Mouse (Mus musculus): ENCODE data around the gene Sugp1. TPM values are rescaled to one million over a fixed set of nuclear protein-coding genes. Genes with fewer than 3 reads are reported as not detected.
A peak's percentile ranks its signal among the peaks of the same experiment; 100 is the strongest.
"Not testable (repeated sequence)": the region's sequence is repeated elsewhere in the genome, so short reads cannot be mapped to it uniquely, and the experiment has no call there.

The Sugp1 gene
- 4.0 TPM in 2 replicates for polyA plus RNA-seq (2012)

DNA sequence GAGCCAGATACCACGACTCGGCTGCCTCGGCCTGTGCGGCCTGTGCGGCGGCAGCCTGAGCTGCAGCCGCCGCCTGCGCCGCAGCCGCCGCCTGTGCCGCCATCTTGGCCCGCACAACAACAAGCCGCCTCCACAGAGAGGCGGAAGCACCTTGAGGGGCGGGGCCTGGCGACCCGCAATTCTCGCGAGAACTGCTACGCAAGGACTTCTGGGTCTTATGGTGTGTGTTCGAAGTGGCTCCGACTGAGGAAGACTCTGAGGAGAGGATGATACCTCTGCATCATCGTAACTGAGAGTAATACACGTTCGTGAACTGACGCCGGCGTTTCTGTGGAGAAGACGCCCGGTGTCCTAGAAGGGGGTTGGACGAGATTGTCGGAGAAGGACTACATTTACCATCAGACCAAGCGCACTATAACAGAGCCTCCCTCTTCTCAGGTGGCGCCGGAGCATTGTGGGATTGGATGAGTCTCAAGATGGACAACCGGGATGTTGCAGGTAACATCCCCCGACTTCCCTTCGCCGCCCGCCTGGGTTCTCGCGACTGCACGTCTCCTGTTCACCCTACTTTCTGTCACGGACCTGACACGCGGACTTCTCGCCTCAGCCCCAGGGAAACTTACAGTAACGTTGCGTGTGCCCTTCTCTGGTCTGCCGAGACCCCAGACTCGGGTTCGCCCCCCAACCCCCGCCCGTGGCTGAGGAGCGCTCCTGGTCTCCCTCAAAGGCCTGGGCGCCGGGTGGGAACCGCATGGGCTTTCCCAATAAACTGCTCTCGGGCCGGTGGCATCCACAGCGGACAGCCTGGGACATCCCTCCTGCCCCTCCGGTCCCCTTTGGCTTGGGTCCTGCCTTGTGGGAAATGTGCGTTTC, at the start of gene Sugp1, which contains the start of gene Mau2:
Sugp1 (plus strand) TSS at position 231 of the 873 bp plus-strand sequence.
Mau2 (minus strand) TSS at position 152 of the 873 bp plus-strand sequence.
- Histone ChIP-seq H3K36me3 (ENCODE audit: control insufficient read depth) (peaks cover 24% of the 10 kb centered on the region), H3K27me3 (ENCODE audit: control insufficient read depth) (no peaks in the 10 kb centered on the region), H3K4me1 (ENCODE audit: control insufficient read depth) (peaks cover 55% of the 10 kb centered on the region), H3K9me3 (ENCODE audit: control insufficient read depth, low read length) (no peaks in the 10 kb centered on the region), H3K4me3 (replicated peaks) (peak within 1 kb of the TSS; percentile 80)
- no peak for TF ChIP-seq GATA1 (IDR thresholded peaks at IDR 0.05; ENCODE audit: low read length)
- no peak for TF ChIP-seq TAL1 (IDR thresholded peaks at IDR 0.05; ENCODE audit: low read length)

DNA sequence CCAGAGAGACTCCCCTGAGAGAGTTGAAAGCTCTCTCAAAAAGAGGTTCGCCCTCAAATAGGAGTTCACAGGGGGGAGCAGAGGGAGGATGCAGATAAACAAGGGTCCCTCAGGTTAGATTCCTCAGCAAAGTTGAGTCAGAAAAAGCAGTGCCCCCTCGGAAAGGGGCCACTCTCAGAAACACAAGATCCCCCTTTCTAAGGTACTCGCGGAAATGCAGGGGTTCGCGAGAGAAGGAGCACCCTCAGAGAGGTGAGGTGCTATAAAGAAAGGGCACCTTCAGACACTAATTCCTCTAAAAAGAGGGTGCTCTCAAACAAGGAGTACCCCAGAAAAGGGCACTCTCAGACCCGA, 47.2 kb upstream of the Sugp1 start:
- Histone ChIP-seq H3K36me3 (ENCODE audit: control insufficient read depth) (peaks cover 31% of the 10 kb centered on the region), H3K4me1 (ENCODE audit: control insufficient read depth) (peaks cover 49% of the 10 kb centered on the region), H3K27me3 (ENCODE audit: control insufficient read depth) (no peaks in the 10 kb centered on the region), H3K4me3 (replicated peaks) (peak overlapping the region; percentile 89), H3K9me3 (ENCODE audit: control insufficient read depth, low read length) (no peaks in the 10 kb centered on the region)
- TF ChIP-seq TAL1 (IDR thresholded peaks at IDR 0.05; ENCODE audit: low read length) (no peak), GATA1 (IDR thresholded peaks at IDR 0.05; ENCODE audit: low read length) (no peak)

DNA sequence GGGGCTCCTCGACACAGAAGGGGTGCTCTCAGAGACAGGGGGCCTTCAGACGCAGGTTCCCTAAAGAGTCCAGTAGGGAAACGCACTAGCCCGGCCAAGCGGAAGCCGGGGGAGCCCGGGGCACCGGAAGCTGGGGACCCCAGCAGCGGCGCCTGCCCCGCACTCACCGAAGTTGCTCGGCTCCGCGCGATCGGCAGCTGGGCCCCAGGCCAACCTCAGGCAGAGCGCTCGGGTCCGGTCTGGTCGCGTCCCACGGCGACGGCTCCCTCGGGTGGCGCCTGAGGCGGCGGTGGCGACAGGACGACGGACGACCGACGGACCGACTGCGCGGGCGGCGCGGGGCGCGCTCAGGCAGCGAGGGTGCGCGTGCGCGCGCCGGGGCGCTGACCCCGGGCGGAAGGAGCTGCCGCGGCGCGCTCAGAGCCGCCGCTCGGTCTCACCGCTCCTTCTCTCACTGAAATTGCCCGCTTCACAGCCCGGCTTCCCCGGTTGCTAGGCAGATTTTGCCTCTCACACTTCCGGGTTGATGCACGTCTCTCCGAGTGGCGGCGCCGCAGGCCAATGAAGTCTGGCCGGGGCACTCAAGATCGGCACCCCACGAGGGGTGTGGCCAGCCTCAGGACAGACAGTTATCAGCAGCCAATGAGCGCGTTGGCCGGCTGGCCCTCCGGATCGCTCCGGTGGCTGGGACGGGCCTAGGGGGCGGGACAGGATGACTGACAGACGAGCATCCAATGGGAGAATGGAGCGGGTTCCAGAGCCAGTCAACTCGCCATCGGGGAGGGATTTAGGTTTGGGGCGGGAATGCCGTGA, 46.6 kb upstream of the Sugp1 start, which contains the start of gene Gatad2a:
Gatad2a (minus strand) TSS at position 609 of the 813 bp plus-strand sequence.
- TF ChIP-seq GATA1 (IDR thresholded peaks at IDR 0.05; ENCODE audit: low read length) (no peak), TAL1 (IDR thresholded peaks at IDR 0.05; ENCODE audit: low read length) (no peak)
- Histone ChIP-seq H3K27me3 (ENCODE audit: control insufficient read depth) (no peaks in the 10 kb centered on the region), H3K36me3 (ENCODE audit: control insufficient read depth) (peaks cover 25% of the 10 kb centered on the region), H3K9me3 (ENCODE audit: control insufficient read depth, low read length) (no peaks in the 10 kb centered on the region), H3K4me3 (replicated peaks) (peak within 1 kb of the TSS; percentile 89), H3K4me1 (ENCODE audit: control insufficient read depth) (peaks cover 48% of the 10 kb centered on the region)

DNA sequence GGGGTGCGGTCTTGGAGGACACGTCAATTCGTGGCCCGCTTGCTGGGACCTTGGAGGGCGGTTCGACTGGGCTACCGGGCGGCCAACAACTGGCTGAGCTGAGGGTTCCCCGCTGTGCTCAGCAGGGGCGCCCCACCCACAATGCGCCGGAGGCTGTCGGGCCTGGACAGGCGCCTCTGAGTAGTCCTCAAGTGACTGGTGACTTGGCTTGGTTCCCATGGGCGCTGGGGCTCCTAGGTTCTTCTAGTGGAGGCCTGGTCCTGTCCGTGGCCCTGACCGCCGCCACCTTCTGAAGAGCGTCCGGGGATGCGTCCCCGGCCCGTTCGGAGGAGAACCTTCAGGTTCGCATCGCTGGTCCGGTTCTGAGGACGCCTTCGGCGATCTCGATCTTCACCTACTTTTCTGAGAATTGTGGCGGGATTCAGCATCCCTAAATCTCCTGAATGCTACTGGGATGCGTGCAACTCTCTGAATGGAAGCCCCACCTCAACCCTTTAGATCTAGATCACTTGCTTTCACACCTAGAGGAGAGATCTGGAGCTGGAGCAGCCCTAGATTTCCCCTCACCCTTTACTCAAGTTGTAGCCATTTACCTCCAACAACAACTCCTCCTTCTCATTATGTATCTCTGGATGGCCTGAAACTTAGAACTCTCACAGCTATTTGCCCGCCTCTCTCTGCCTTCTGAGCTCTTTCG, 45.9 kb upstream of the Sugp1 start:
- Histone ChIP-seq H3K4me1 (ENCODE audit: control insufficient read depth) (peaks cover 52% of the 10 kb centered on the region), H3K9me3 (ENCODE audit: control insufficient read depth, low read length) (no peaks in the 10 kb centered on the region), H3K36me3 (ENCODE audit: control insufficient read depth) (peaks cover 18% of the 10 kb centered on the region), H3K4me3 (replicated peaks) (peak overlapping the region; percentile 89), H3K27me3 (ENCODE audit: control insufficient read depth) (no peaks in the 10 kb centered on the region)
- TF ChIP-seq GATA1 (IDR thresholded peaks at IDR 0.05; ENCODE audit: low read length) (no peak), TAL1 (IDR thresholded peaks at IDR 0.05; ENCODE audit: low read length) (no peak)

DNA sequence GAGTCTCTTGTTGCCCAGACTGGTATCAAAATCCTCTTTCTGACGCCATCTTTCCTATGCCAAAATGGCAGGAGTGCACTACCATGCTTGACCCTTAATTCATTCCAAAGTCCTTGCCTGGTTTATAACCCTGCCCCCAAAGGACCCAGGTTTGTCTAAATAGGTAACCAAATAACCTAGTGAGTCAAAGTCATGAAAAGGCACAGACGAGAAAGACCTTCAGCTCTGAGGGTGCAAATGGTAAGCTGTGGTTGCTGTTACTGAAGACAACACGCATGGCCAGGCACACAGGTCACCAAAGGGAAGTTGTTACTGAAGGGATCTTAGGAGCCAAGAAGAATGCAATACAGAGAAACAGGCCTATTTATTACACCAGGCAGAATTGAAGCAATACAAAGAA, 43.9 kb upstream of the Sugp1 start:
- no peak for TF ChIP-seq GATA1 (IDR thresholded peaks at IDR 0.05; ENCODE audit: low read length)
- no peak for TF ChIP-seq TAL1 (IDR thresholded peaks at IDR 0.05; ENCODE audit: low read length)
- Histone ChIP-seq H3K36me3 (ENCODE audit: control insufficient read depth) (peaks cover 2% of the 10 kb centered on the region), H3K27me3 (ENCODE audit: control insufficient read depth) (no peaks in the 10 kb centered on the region), H3K4me1 (ENCODE audit: control insufficient read depth) (peaks cover 55% of the 10 kb centered on the region), H3K4me3 (replicated peaks) (no peak overlapping the region), H3K9me3 (ENCODE audit: control insufficient read depth, low read length) (no peaks in the 10 kb centered on the region)

DNA sequence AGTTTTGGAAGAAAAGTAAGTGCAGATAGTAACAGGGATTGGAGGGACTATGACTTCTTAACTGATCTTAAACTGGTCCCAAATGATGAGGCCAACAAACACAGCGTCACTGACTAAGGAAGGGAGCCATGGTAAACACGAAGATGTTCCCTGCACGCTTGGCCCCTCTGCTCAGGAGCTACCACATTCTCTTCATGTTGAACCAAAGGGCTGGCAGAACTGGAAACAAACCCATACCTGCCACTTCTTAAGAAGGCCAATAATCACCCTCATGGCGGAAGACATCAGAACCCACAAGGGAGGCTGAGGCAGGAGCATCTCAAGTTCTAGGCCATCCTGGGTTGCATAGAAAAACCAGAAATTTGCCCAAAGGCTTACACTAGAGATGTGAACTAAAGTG, 43.4 kb upstream of the Sugp1 start:
- Histone ChIP-seq H3K36me3 (ENCODE audit: control insufficient read depth) (no peaks in the 10 kb centered on the region; the same call in 1 of the 2 replicates), H3K9me3 (ENCODE audit: control insufficient read depth, low read length) (no peaks in the 10 kb centered on the region), H3K4me1 (ENCODE audit: control insufficient read depth) (peaks cover 51% of the 10 kb centered on the region), H3K27me3 (ENCODE audit: control insufficient read depth) (no peaks in the 10 kb centered on the region), H3K4me3 (replicated peaks) (no peak overlapping the region)
- no peak for TF ChIP-seq GATA1 (IDR thresholded peaks at IDR 0.05; ENCODE audit: low read length)
- no peak for TF ChIP-seq TAL1 (IDR thresholded peaks at IDR 0.05; ENCODE audit: low read length)

DNA sequence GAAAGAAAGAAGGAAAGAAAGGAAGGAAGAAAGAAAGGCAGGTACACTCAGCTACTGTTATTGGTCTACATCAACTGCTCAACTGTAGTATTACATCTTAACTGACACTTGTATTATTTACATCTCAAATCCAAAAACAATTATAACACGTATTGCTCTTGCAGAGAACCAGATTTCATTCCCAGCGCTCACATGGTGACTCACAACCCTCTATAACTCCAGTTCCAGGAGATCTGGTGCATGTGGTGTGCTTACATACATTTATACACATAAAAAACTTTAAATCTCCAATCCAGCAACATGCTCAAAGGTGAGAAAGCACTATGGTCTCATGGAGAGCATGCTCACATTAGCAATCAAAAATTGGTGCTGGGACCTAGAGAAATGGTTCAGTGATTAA, 42.4 kb upstream of the Sugp1 start:
- TF ChIP-seq TAL1 (IDR thresholded peaks at IDR 0.05; ENCODE audit: low read length) (no peak), GATA1 (IDR thresholded peaks at IDR 0.05; ENCODE audit: low read length) (no peak)
- Histone ChIP-seq H3K27me3 (ENCODE audit: control insufficient read depth) (no peaks in the 10 kb centered on the region), H3K4me3 (replicated peaks) (no peak overlapping the region), H3K9me3 (ENCODE audit: control insufficient read depth, low read length) (no peaks in the 10 kb centered on the region), H3K36me3 (ENCODE audit: control insufficient read depth) (no peaks in the 10 kb centered on the region), H3K4me1 (ENCODE audit: control insufficient read depth) (peaks cover 41% of the 10 kb centered on the region)

DNA sequence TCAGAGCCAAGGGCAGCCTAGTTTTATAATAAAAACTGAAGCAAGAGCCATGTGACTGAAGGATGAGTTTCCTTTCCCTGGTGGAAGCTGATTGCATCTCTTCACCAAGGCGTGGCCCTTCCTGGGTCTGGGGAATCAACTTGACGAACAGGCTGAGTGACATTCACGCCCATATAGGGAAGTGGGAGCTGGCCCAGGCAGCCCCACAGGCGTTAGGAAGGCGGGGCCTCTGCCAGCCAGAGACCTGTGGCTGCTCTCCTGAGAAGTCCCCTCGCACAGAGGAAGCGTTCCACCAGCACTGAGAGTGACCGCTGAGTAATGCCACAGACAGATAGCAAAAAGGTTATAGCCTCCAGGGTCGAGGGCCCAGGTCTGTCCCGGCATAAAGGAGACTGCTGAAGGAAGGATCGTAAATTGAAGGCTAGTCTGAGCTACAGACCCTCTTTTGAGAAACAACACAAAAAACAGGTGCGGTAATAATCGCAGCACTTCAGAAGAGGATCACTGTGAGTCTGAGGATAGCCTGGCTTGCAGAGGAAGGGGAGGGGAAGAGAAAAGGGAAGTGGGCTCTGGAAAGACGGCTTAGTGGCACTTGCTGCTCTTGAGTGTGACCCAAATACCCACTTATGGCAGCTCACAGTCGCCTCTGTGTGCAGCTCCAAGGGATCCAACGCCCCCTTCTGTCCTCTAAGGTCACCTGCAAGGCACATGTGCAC, 41.3 kb upstream of the Sugp1 start:
- Histone ChIP-seq H3K9me3 (ENCODE audit: control insufficient read depth, low read length) (no peaks in the 10 kb centered on the region), H3K27me3 (ENCODE audit: control insufficient read depth) (no peaks in the 10 kb centered on the region), H3K4me1 (ENCODE audit: control insufficient read depth) (peaks cover 37% of the 10 kb centered on the region), H3K36me3 (ENCODE audit: control insufficient read depth) (no peaks in the 10 kb centered on the region), H3K4me3 (replicated peaks) (peak overlapping the region; percentile 61)
- TF ChIP-seq GATA1 (IDR thresholded peaks at IDR 0.05; ENCODE audit: low read length), result no peak
- TF ChIP-seq TAL1 (IDR thresholded peaks at IDR 0.05; ENCODE audit: low read length), result no peak

DNA sequence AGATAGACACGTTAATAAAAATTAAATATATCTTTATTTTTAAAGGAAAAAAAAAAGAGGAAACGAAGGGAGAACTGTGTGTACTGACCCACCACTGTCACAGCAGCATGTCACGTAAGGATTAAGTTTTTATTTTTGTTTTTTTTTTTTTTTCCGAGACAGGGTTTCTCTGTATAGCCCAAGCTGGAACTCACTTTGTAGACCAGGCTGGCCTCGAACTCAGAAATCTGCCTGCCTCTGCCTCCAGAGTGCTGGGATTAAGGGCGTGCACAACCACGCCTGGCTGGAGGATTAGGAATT, 40.8 kb upstream of the Sugp1 start:
- H3K27me3 ChIP-seq (ENCODE audit: control insufficient read depth); H3K9me3 ChIP-seq (ENCODE audit: control insufficient read depth, low read length); H3K36me3 ChIP-seq (ENCODE audit: control insufficient read depth): not testable (repeated sequence)
- Histone ChIP-seq H3K4me3 (replicated peaks) (peak overlapping the region; percentile 61), H3K4me1 (ENCODE audit: control insufficient read depth) (peaks cover 33% of the 10 kb centered on the region)
